Mouse (Mus musculus): ENCODE results near the gene Carns1.
A peak's percentile ranks its signal among the peaks of the same experiment; 100 is the strongest.

Carns1 gene

DNA sequence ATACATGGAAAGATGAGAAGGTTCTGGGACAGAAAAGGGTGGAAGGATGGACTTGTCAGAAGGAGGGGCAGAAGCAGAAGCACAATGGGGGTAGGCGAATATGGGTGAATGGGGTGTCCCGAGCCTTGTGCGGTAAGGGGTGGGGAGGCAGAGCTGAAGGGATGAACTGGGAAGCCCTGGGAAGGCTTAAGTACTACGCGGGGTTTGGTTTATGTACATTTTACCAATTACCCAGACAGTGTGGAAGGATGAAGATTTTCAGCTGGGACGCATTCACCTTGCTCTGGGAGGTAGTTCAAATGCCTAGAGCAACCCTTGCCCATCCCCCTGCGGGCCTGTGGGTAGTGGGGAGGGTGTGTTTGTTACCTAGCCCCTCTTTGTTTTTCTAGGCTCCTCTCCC lies 26.9 kb upstream of the Carns1 start:
- no peak for DNase-seq (ENCODE audit: low read depth in 2 of 2, low spot score in 2 of 2)

DNA sequence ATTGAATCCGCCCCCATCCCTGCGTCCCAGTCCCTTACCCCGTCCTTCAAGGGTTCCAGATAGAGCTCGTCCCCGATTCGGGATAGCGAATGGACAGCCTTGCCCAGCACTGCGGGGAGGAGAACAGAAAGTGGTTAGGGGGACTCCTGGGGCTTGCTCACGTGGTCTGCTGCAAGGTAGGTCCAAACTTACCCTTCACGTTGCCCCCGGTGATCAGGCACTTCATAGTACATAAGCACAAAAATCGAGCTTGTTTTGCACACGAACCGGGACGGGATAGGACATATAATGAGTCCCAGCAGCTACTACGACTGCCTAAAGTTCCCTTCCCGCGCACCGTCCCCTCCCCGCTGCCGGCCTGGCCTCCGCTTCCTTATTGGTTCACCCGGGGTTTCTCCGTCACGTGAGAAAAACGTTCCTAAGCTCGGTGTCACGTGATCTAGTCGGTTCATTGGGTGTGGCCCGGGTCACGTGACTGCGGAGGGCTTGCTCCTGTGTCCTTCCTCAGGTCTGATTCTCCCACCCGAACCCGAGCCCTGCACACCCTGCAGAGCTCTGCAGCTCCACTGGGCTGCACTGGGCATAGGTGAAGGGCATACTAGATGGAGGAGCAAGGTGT lies 26.1 kb upstream of the Carns1 start, which contains the start of gene Rad9a:
TSS of gene Rad9a (minus strand) at position 372 of the 619 bp plus-strand sequence.
- peak; percentile 77 to 86 for DNase-seq (ENCODE audit: low read depth in 2 of 2, low spot score in 2 of 2)

DNA sequence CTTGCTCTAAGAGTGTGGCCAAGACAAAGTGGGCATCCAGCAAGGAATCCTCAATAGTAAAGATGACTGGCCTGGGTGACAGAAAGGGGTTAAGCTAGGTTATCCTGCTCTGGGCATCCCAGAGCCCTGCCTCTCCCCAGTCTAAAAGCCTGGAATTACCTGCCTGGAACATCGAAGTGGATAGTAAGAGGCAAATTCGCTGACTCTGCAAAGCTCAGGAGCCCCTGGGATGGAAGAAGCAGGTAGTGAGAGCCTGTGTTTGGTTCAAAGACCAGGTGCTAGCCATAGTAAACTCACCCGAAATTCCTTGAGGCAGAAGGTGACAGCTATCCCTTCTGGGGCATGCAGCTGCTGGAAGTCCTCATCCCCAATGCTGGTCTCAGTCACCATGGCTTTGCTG lies 21.9 kb upstream of the Carns1 start:
- DNase-seq (ENCODE audit: low read depth in 2 of 2, low spot score in 2 of 2) = no peak

DNA sequence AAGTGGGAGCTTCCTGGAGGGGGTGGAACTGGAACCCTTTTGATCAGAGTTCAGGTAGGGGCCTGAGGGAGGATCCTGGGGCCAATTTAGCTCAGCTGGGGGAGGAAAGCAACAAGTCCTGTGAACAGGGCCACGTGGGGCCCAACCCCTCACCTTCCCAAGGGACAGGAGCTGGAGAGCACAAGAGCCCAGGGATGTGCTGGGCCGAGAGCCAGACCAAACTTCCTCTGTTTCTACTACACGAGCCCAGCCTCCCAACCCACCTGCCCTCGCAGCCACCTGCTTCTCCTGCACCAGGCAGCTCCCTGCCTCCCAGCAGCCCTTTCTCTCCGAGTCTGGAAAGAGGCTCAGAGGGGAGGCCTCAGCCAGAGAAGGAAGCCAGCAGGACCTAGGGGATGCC lies 21.3 kb upstream of the Carns1 start:
- DNase-seq (ENCODE audit: low read depth in 2 of 2, low spot score in 2 of 2) = no peak

DNA sequence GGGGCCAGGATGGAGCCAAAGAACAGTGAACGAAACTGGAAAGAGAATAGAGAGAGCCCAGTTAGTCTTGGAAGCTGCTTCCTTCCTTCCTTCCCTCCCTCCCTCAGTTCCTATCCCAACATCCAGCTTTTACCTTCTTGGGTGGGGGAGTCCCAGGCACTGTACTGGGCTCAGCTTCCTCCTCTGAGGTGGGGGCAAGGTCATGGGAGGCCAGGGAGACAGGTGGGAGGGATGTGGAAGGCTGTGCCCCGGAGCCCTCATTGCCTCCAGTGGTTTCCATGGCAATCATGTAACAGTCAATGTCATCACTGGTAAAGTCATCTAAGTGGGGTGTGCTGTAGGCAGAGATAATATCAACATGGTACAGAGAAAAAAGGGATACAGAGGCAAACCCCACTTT lies 20.8 kb upstream of the Carns1 start:
- no peak for DNase-seq (ENCODE audit: low read depth in 2 of 2, low spot score in 2 of 2)

DNA sequence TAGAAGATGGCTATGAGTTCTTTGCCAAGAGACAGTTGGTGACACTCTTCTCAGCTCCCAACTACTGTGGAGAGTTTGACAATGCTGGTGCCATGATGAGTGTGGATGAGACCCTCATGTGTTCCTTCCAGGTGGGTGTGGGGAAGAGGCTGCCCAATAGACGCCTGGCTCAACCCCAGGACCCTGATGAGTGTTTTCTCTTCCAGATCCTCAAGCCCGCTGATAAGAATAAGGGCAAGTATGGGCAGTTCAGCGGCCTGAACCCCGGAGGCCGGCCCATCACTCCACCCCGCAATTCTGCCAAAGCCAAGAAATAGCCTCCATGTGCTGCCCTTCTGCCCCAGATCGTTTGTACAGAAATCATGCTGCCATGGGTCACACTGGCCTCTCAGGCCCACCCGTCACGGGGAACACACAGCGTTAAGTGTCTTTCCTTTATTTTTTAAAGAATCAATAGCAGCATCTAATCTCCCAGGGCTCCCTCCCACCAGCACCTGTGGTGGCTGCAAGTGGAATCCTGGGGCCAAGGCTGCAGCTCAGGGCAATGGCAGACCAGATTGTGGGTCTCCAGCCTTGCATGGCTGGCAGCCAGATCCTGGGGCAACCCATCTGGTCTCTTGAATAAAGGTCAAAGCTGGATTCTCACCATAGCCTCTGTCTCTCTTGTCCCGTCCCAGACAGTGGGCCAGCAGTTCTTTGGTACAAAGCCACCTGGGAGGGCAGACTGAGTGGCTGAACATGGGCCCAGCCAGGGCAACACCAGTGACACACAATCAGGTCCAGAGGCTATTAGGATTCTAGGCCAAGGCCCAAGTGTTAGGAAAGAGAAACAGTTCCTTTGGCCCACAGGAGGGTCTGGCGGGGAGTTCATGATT lies 19.7 kb upstream of the Carns1 start:
- DNase-seq (ENCODE audit: low read depth in 2 of 2, low spot score in 2 of 2) = no peak

DNA sequence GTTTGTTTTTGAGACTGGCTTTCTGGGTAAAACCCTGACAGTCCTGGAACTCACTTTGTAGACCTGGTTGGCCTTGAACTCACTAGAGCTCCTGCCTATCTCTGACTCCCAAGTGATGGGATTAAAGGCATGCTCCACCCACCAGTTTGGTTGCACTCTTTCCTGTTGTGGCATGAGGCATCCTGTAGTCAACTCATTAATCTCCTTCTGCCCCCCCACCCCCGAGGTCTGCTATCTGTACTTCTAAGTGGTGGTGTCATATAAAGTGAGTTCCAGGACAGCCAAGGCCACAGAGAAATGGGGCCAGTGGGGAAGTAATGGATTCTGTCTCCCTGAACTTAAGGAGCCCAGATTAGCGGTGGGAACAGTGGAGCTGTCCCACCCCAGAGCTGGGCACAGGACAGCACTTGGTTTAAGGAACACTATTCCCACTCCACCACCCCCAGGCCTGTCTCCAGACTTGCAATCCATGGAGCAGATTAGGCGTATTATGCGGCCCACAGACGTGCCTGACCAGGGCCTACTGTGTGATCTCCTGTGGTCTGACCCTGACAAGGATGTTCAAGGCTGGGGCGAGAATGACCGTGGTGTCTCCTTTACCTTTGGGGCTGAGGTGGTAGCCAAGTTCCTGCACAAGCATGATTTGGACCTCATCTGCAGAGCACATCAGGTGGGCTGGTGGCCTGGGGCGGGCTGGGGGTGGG lies 18.9 kb upstream of the Carns1 start:
- DNase-seq (ENCODE audit: low read depth in 2 of 2, low spot score in 2 of 2) = no peak

DNA sequence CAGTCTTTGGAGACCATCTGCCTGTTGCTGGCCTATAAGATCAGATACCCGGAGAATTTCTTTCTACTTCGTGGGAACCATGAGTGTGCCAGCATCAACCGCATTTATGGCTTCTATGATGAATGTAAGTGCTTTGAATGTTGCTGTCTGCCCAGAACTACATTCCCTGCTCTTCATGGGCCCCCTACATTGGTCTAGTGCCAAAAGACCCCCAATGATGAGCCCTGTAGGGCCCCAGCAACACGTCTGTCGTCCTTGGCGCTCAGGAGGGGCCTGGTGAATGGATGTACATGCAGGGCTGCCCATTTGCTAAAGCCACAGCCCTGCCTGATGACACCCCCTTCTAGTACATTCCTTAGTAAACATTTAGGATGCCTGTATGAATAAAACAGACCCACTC lies 17.9 kb upstream of the Carns1 start:
- no peak for DNase-seq (ENCODE audit: low read depth in 2 of 2, low spot score in 2 of 2)

DNA sequence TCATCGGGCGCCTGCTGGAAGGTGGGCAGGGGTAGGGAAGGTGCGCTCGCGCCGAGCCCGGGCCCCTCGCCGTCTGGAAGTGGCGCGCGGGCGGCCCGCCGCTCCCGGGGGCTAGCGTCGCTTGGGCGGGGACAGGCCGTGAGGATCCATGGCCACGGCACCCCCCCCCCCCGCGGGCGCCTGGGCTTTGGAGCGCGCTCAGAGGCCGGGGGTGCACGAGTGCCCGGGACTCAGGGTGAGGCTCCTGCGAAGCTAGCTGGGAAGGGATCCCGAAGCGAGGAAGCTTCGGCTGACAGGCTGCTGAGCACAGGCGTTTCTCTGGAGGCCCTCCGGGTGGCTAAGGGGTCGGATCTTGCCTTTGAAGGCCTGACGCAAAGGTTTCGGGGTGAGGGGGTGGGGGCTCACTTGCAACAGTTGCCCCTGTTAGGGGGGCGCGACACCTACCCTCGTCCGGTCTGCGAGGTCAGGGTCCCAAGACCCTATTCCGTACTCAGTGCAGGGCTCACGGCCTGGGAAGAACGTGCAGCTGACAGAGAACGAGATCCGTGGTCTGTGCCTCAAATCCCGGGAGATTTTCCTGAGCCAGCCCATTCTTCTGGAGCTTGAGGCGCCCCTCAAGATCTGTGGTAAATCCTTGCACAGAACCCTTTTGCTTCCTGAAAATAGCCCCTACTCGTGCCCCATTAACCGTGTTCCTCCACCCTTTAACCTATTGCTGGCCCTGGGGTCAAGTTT lies 17.1 kb upstream of the Carns1 start:
- DNase-seq (ENCODE audit: low read depth in 2 of 2, low spot score in 2 of 2) = no peak

DNA sequence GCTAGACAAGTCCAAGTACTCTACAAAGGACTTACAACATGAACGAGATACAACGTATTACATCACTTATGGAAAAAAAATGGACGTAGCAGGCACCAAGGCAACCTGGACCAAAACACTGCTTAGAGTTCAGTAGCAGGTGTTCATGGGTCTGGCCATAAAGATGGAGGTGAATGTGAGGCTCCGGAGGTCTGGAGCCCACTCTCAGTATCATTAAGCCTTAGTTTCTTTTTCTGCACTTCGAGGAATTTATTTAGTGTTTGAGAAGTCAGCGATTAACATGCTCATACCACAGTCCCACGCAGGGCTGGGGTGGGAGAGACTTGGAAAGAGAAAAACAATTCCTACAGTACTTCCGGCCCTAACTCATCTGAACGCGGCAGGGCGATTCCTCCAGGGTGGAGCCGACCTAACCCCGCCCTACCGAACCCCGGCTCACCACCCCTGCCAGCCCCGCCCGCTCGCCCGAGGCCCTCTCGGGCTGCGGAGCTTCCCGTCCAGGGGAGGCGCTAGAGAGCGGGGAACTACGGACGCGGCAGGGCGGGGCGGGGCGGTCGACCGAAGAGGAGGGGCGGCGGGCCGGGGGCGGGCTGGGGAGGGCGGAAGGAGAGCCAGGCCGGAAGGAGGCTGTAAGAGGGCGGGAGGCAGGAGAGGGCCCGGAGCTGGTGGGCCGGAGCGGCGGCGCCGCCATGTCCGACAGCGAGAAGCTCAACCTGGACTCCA lies 16.4 kb upstream of the Carns1 start, which contains the start of gene Ppp1ca:
TSS of gene Ppp1ca (plus strand) at position 538 of the 723 bp plus-strand sequence.
- DNase-seq (ENCODE audit: low read depth in 2 of 2, low spot score in 2 of 2) = peak; percentile 95 to 96

DNA sequence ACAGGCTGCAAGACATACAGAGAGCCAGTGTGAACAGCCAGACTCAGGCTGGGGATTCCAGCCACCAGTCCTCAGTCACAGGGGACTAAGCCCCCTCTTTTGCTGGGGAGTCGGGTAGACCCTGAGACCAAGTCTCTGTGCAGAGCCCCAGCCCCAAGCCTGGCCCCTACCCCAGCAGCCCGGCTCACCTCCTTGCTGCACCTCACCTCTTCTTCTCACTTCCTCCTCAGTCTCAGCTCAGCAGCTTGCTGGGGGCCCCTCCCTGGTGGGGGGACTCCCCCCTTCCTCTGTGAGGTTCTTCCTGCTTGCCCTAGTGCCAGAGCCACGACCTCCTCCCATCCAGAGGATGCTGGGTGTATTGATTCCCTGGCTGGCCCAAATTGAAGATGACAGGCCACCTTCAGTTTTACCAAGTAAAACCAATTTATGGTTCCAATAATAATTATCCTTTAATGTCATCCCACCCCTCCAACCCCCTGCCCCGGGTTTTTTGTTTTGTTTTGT lies 15.6 kb upstream of the Carns1 start, which contains the start of gene Tbc1d10c:
TSS of gene Tbc1d10c (minus strand) at position 454 of the 504 bp plus-strand sequence.
- peak; percentile 71 to 83 for DNase-seq (ENCODE audit: low read depth in 2 of 2, low spot score in 2 of 2)

DNA sequence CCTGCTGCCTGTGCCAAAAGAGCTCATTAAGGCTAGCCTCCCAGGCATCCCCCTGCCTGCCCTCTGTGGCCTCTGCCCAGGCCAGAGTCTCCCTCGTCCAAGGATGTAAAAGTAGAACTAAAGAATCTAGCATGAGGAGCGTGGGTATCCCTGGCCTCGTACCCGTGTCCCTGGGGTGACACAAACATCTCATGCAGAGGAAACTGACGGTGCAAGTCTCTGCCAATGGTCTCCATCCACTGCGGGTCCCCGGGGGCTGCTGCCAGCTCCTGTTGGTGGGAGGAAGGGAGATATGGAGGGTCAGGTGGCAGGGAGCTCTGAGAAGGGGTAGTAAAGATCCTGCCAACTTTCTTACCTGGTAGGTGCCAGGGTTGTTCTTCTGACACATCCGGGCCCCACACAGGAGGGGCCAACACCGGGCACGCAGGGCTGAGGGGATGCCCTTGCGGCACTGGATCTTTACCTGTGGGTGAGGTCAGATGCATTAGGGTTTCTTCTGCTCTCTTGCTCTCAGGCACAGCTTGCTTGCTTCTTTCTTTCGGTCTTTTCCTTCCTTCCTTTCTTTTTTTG lies 13.9 kb upstream of the Carns1 start:
- DNase-seq (ENCODE audit: low read depth in 2 of 2, low spot score in 2 of 2) = peak in 1 of 2 experiments; percentile 41

DNA sequence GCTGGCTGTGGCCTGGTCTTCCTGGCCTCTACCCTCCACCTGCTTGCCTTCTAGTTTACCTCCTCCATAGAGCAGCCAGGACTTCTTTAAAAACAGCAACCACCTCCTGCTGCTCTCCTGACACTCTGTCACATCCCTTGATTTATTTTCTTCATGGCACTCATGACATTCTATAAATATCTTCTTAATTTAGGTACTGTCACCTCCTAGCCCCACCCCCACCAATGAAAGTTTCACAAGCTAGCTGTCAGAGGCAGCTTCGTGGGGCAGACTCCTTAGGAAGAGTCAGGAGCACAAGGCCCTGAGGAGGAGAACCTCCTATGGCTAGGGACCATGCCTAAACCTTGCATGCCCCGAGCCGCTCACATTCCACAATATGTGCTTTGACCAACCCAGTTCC lies 12.0 kb upstream of the Carns1 start:
- DNase-seq (ENCODE audit: low read depth in 2 of 2, low spot score in 2 of 2) = no peak

DNA sequence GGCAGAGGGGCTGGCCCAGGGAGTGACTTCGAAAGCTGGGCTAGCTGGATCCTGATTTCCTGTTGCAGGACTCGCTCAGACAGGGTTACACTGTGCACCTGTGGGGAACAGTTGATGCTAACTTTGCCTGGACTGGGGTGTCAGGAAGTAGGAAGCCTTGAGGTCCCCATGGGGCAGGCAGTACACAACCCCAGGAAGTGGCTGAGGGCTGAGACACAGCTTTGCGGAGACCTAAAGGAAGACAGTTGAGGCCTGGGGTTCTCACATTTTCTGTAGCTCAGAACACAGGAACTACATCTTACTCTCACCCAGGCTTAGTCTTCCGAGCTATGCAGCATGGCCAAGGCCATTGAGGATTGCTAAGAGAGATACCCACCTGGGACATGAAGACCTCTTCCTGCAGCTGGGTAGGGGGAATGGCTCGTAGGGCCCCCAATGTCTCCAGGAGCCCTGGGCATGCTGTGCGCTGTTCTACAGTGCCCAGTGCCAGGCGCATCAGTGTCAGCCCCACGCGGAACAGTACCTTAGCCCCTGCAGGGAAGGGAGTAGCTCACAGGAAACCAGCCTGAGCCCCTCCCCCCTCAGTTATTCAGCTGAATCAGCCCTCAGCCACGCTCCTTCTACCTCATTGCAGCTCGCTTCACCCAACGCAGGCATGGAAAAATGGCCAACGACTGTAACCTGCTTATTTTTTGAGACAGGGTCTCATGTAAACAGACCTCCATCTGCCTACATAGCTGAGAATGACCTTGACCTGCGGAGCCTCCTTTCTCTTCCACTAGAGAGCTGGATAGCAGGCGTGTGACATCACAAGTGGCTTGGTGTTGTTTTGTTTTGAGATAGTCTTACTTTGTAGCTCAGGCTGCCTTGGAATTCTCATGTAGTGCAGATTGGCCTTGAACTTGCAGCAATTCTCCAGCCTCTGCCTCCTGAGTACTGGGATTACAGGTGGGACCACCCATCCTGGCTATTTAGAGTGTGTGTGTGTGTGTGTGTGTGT lies 10.0 kb upstream of the Carns1 start:
- peak; percentile 65 to 77 for DNase-seq (ENCODE audit: low read depth in 2 of 2, low spot score in 2 of 2)

DNA sequence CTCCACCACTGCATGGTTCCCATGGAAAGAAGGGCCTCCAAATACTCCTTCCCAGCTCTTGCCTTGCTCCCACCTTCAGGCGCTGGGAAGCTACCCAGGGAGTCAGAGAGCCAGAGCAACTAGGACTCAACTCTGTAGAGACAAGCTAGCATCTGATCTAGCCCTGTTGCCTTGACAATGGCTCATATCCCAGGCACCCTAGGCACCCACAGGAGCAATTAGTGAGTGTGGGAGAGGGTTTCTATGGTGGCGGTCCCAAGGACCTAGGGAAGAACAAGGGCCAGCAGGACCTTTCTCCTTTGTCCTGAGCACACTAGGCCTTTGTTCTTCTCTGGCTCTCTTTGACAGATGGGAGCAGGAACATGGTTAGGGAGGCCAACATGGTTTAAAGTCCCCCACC lies 8.4 kb upstream of the Carns1 start:
- no peak for DNase-seq (ENCODE audit: low read depth in 2 of 2, low spot score in 2 of 2)

DNA sequence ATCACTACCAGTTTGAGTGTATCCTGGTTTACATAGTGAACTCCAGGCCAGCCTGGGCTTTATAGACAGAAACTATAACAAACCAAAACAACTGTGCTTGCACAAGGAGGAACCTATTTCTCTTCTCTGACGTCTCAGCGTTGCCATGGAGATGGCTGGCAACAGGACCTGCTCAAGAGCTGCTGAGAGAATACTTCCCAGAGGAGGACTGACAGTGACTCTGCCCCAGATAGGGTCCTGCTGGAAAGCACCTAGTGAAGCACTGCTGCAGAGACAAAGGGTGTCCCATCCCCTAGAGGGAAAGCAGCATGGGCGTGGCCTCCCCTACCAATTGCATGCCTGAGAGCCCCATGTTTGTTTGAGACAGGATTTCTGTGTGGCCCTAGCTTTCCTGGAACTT lies 6.6 kb upstream of the Carns1 start:
- peak; percentile 51 to 53 for DNase-seq (ENCODE audit: low read depth in 2 of 2, low spot score in 2 of 2)

DNA sequence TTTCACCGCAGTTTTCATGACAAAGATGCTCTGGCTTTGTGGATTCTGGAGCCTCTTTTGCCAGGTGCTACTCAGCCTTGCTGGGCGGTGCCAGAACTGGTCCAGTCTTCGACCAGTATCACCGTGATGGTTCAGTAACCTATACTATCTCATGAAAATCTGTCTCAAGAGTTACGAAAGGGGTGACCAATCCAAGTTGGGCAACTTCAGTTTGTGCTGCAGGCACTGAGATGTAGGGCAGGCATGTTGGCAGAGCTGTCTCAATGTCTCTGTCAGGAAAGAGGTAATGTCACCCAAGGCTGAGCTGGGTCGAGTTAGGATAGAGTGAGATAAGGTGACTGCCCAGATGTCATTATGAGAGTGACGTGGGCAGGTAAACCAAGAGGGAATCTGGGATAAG lies 5.1 kb upstream of the Carns1 start:
- DNase-seq (ENCODE audit: low read depth in 2 of 2, low spot score in 2 of 2) = no peak

DNA sequence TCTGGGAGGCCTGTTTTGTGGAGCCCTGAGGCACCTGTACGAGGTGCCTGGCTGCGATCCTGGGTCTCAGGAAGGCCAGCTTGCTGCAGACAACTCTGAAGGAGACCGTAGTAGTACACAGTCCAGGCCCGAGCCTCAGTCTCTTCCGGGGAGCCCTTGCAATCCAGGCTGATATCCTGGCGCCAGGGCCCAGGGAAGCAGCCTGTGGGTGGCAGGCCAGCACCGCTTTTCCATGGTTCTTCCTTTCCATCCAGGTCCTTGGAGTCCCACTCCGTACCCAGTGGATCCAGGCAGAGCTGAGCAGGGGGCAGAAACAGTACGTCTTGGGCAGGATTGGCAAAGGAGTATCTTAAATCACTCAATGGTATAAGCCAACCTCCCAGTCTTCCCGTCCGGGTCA lies 2.4 kb downstream of the Carns1 start:
- DNase-seq (ENCODE audit: low read depth in 2 of 2, low spot score in 2 of 2) = no peak

Data from CD8-positive naive resting alpha-beta T cell, adult 2 months (primary cell).